In the genomic region with DNA sequence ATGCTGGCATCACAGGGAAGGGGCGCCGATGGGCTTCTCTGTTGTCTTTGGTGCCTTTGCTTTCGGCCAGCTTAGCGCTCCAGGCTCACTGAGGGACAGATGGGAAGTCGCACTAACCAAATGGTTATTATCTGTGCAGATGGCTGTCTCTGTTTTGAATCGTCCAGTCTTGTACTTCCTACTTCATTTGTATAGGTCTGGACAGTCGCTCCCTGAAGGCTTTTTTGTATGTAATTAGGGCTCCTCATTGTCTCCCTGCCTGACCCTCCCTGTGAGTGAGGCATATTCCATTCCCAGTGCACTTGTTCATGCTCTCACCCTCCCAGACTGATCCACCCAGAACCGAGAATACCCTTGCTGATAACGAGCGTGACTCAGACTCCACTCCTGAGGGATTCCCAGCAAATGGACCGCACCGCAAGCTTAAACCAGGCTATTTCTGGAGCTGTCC, we compare ENCODE assay signal across 7 mouse cellular contexts. TPM values are rescaled to one million over a fixed set of nuclear protein-coding genes. Genes with fewer than 3 reads are reported as not detected.
A peak's percentile ranks its signal among the peaks of the same experiment; 100 is the strongest.
DNase-seq lines count a peak whose midpoint lies in the region; ATAC-seq and TF ChIP-seq lines count a peak whose summit lies in the region.

No protein-coding gene starts in this region.

- no peak overlapping the region for H3K27ac ChIP-seq in CH12.LX (ENCODE audit: insufficient read depth, low read depth)
- peak overlapping the region; percentile 25; the same call in 1 of the 2 replicates for H3K27ac ChIP-seq in hindbrain, embryonic 13.5 days
- H3K27ac ChIP-seq in limb, embryonic 10.5 days: no peak overlapping the region

- H3K9ac ChIP-seq in CH12.LX (ENCODE audit: insufficient read depth, low read depth): no peak overlapping the region
- H3K9ac ChIP-seq in hindbrain, embryonic 13.5 days: no peak overlapping the region

- dilution Hi-C loops in CH12.LX (cut with MboI; ENCODE audit: extremely low pct_ligation_motif_present, extremely low pct_unique_long_range_greater_than_20kb, low sequenced_read_pairs): no loop called here

- DNase-seq in CH12.LX (ENCODE audit: extremely low read depth): no peak
- DNase-seq in MN1 (ENCODE audit: low spot score): peak; percentile 66
- DNase-seq in cerebellum, postnatal 36 days: peak; percentile 55 to 70
- DNase-seq in B cell, adult 2 months: no peak
- no peak for DNase-seq in ovary, postnatal 36 days (ENCODE audit: low spot score)
- no peak for DNase-seq in limb, embryonic 10.5 days (ENCODE audit: low spot score)

- no peak for TF ChIP-seq POLR2A in CH12.LX (IDR thresholded peaks at IDR 0.05; ENCODE audit: low read depth, low read length)

- peak; percentile 76 for ATAC-seq in hindbrain, embryonic 13.5 days (ENCODE audit: low FRiP score)

- no peak for TF ChIP-seq CTCF in CH12.LX (conservative IDR thresholded peaks at IDR 0.05 in 1 of 2, IDR thresholded peaks at IDR 0.05 in 1 of 2; ENCODE audit: low read depth in 2 of 2, low read length in 2 of 2)

- WGBS in hindbrain, embryonic 13.5 days: 32% methylated on average over 12 of the region's 12 CpGs
- 78% methylated on average over 12 of the region's 12 CpGs for WGBS in limb, embryonic 10.5 days

- no peak overlapping the region for H3K4me3 ChIP-seq in CH12.LX (replicated peaks in 1 of 3; ENCODE audit: low read depth in 2 of 3, low read length in 2 of 3, poor library complexity in 1 of 3)
- no peak overlapping the region for H3K4me3 ChIP-seq in hindbrain, embryonic 13.5 days
- H3K4me3 ChIP-seq in limb, embryonic 10.5 days: no peak overlapping the region

- peaks cover 0 to 13% of the 10 kb centered on the region in 2 experiments; a peak in 2 of 4 replicates for H3K4me1 ChIP-seq in CH12.LX (ENCODE audit: control insufficient read depth in 1 of 2, insufficient read depth in 2 of 2)
- peaks cover 10% of the 10 kb centered on the region for H3K4me1 ChIP-seq in hindbrain, embryonic 13.5 days (replicated peaks)
- no peaks in the 10 kb centered on the region for H3K4me1 ChIP-seq in limb, embryonic 10.5 days

- no peaks in the 10 kb centered on the region for H3K9me3 ChIP-seq in CH12.LX (replicated peaks; ENCODE audit: low read length)
- H3K9me3 ChIP-seq in hindbrain, embryonic 13.5 days: no peaks in the 10 kb centered on the region
- no peaks in the 10 kb centered on the region for H3K9me3 ChIP-seq in limb, embryonic 10.5 days (replicated peaks)

- no peak for TF ChIP-seq EP300 in CH12.LX (IDR thresholded peaks at IDR 0.05; ENCODE audit: low read length)

- peaks cover 0 to 5% of the 10 kb centered on the region in 2 experiments for H3K36me3 ChIP-seq in CH12.LX (replicated peaks in 1 of 2; ENCODE audit: control insufficient read depth in 1 of 2, insufficient read depth in 1 of 2, low read length in 1 of 2)
- no peaks in the 10 kb centered on the region for H3K36me3 ChIP-seq in hindbrain, embryonic 13.5 days
- H3K36me3 ChIP-seq in limb, embryonic 10.5 days: no peaks in the 10 kb centered on the region

- in situ Hi-C loops in CH12.LX (cut with MboI; ENCODE audit: low pct_ligation_motif_present, low pct_unique_long_range_greater_than_20kb, low sequenced_read_pairs): no loop called here

- peak overlapping the region; percentile 63 for H3K4me2 ChIP-seq in CH12.LX (ENCODE audit: insufficient read depth, low read depth, poor library complexity, severe bottlenecking)
- peak overlapping the region; percentile 36 for H3K4me2 ChIP-seq in hindbrain, embryonic 13.5 days

- no peak for TF ChIP-seq RAD21 in CH12.LX (IDR thresholded peaks at IDR 0.05; ENCODE audit: low read depth, low read length)

- H3K79me2 ChIP-seq in CH12.LX (replicated peaks; ENCODE audit: control insufficient read depth, extremely low read depth, insufficient read depth, poor library complexity, severe bottlenecking): no peaks in the 10 kb centered on the region

- no peaks in the 10 kb centered on the region for H3K27me3 ChIP-seq in CH12.LX (replicated peaks)
- H3K27me3 ChIP-seq in hindbrain, embryonic 13.5 days: no peaks in the 10 kb centered on the region
- no peaks in the 10 kb centered on the region for H3K27me3 ChIP-seq in limb, embryonic 10.5 days (ENCODE audit: low read depth, poor library complexity, severe bottlenecking)

TF ChIP-seq in CH12.LX, 34 proteins besides CTCF, POLR2A, EP300 and RAD21:
- TF ChIP-seq NRF1 (IDR thresholded peaks at IDR 0.05; ENCODE audit: low read depth, low read length) (no peak), TCF12 (IDR thresholded peaks at IDR 0.05; ENCODE audit: low read depth, low read length) (no peak), ETS1 (conservative IDR thresholded peaks at IDR 0.05; ENCODE audit: low read depth, low read length) (no peak), ZKSCAN1 (IDR thresholded peaks at IDR 0.05; ENCODE audit: borderline replicate concordance, low read depth, low read length) (no peak), ELF1 (IDR thresholded peaks at IDR 0.05; ENCODE audit: low read depth, low read length) (no peak), RCOR1 (conservative IDR thresholded peaks at IDR 0.05; ENCODE audit: low read depth, low read length) (no peak)

RNA-seq across cellular contexts. Expression of gene Tbc1d4, which starts 47.7 kb away (rescaled TPM):
- 18.5 and 20.6 TPM in 2 replicates for total RNA-seq in CH12.LX (2012; rRNA removed)
- total RNA-seq in CH12.LX (2014; rRNA removed): 72.9 and 76.5 TPM in 2 replicates
- polyA plus RNA-seq in CH12.LX (2012; ENCODE audit: insufficient read length, low read depth): 64.3 and 71.0 TPM in 2 replicates
- polyA plus RNA-seq in hindbrain, embryonic 13.5 days (2015; fragmentation: Nextera tagmentation; extraction: Ambion mirVana): 6.2 and 6.5 TPM in 2 replicates
- polyA plus RNA-seq in limb, embryonic 10.5 days (2016; fragmentation: Nextera tagmentation; extraction: Ambion mirVana): 10.4 and 10.5 TPM in 2 replicates

Comparison
In these comparisons a context has a peak if more than half of its experiments do, and no peak if none do; other contexts are left out.
1. DNase-seq: peak in MN1 (single experiment) and cerebellum, postnatal 36 days (2 of 2); none in CH12.LX (single experiment), B cell, adult 2 months (0 of 2), ovary, postnatal 36 days (single experiment) and limb, embryonic 10.5 days (single experiment).